Mouse (Mus musculus) G1E (cell line): ENCODE results near the gene Ddx21. TPM values are rescaled to one million over a fixed set of nuclear protein-coding genes. Genes with fewer than 3 reads are reported as not detected.

Source experiments
- ATAC-seq: 2 replicates; pipeline ENCODE4 v1.8.0; 2016; ENCODE audit warnings: mild to moderate bottlenecking; ENCODE audit not compliant: insufficient number of reproducible peaks, poor library complexity, low FRiP score, severe bottlenecking; ENCODE audit errors: extremely low read depth
- DNase-seq: peaks from one replicate; pipeline ENCODE4 v3.0.0; 2012; ENCODE audit warnings: low spot score
- H3K27me3 ChIP-seq: 2 replicates; pipeline ENCODE4 v1.6.1; 2012; ENCODE audit warnings: mild to moderate bottlenecking, low read length, inconsistent platforms; ENCODE audit not compliant: insufficient read depth
- H3K36me3 ChIP-seq: replicated peaks from 2 replicates; pipeline ENCODE3; 2012; ENCODE audit warnings: mild to moderate bottlenecking, inconsistent platforms
- H3K4me1 ChIP-seq: 2 replicates; pipeline ENCODE4 v1.6.1; 2012; ENCODE audit warnings: low read depth, low read length, inconsistent platforms, mixed read lengths; ENCODE audit not compliant: insufficient read depth
- H3K4me3 ChIP-seq: 2 replicates; pipeline ENCODE4 v1.5.1; 2012; ENCODE audit warnings: low read depth, mild to moderate bottlenecking, inconsistent platforms, low read length, moderate library complexity, mixed read lengths
- H3K9me3 ChIP-seq: replicated peaks from 2 replicates; pipeline ENCODE4 v1.6.1; 2012; ENCODE audit warnings: inconsistent platforms
- CTCF ChIP-seq: IDR thresholded peaks from 2 replicates; pipeline ENCODE4 v1.5.1; 2012; ENCODE audit warnings: low read depth, low read length, inconsistent platforms, mixed read lengths
- GATA1 ChIP-seq: IDR thresholded peaks from 2 replicates; pipeline ENCODE4 v1.6.1; 2012; ENCODE audit warnings: borderline replicate concordance, low read length, inconsistent platforms, mixed read lengths
- GATA2 ChIP-seq: IDR thresholded peaks from 2 replicates; pipeline ENCODE4 v1.6.1; 2012; ENCODE audit warnings: low read depth, low read length, inconsistent platforms, borderline replicate concordance
- POLR2AphosphoS5 ChIP-seq: IDR thresholded peaks from 2 replicates; pipeline ENCODE4 v1.6.1; 2012; ENCODE audit warnings: low read depth, low read length, inconsistent platforms; ENCODE audit not compliant: insufficient replicate concordance
- TAL1 ChIP-seq: conservative IDR thresholded peaks from 2 replicates; pipeline ENCODE4 v1.6.1; 2012; ENCODE audit warnings: low read depth, low read length, inconsistent platforms, mixed read lengths
- polyA plus RNA-seq: library from polyadenylated mRNA; stranded (reverse); fragments of >175 nt; gene quantifications from 2 replicates; pipeline ENCODE4 v1.2.3, GENCODE M21; 2012
- total RNA-seq, 2 experiments: library from RNA; stranded (forward) in 1 of 2; stranded (reverse) in 1 of 2; fragments of 200-1000 nt in 1 of 2; fragments of >200 nt in 1 of 2; fragmentation: Nextera tagmentation in 1 of 2; gene quantifications; 2 replicates each; pipeline ENCODE4 v1.2.3; 2014 to 2017

Ddx21 gene
- total and polyA plus RNA-seq, 3 experiments: 68.0 to 81.1 (median 77.7) TPM

- Histone ChIP-seq H3K4me3 (no peak overlapping the region), H3K27me3 (no peaks in the 10 kb centered on the region), H3K9me3 (no peaks in the 10 kb centered on the region), H3K4me1 (peaks cover 17% of the 10 kb centered on the region), H3K36me3 (peaks cover 45% of the 10 kb centered on the region)
- DNase-seq (no peak), ATAC-seq (no peak)
- TF ChIP-seq TAL1 (no peak), CTCF (no peak), GATA2 (no peak), POLR2AphosphoS5 (no peak)
These were observed 27.1 kb downstream of the Ddx21 start for GRCm38 (mm10) chr10:62575001-62575400.

GRCm38 (mm10) chr10:62570126-62570871 is 31.8 kb downstream of the Ddx21 start:
- no peak for DNase-seq
- Histone ChIP-seq H3K4me1 (peaks cover 29% of the 10 kb centered on the region), H3K9me3 (no peaks in the 10 kb centered on the region), H3K36me3 (peaks cover 62% of the 10 kb centered on the region), H3K27me3 (no peaks in the 10 kb centered on the region), H3K4me3 (no peak overlapping the region)
- no peak; the same call in 1 of the 2 replicates for ATAC-seq
- TF ChIP-seq CTCF (no peak), GATA1 (no peak), POLR2AphosphoS5 (no peak), GATA2 (no peak), TAL1 (no peak)

GRCm38 (mm10) chr10:62568861-62569260 is 33.2 kb downstream of the Ddx21 start:
- Histone ChIP-seq H3K36me3 (peaks cover 59% of the 10 kb centered on the region), H3K4me1 (peaks cover 22% of the 10 kb centered on the region), H3K27me3 (no peaks in the 10 kb centered on the region), H3K9me3 (no peaks in the 10 kb centered on the region), H3K4me3 (no peak overlapping the region)
- DNase-seq (no peak), ATAC-seq (peak; percentile 45)
- TF ChIP-seq POLR2AphosphoS5 (no peak), CTCF (no peak), GATA2 (no peak), TAL1 (no peak), GATA1 (no peak)

GRCm38 (mm10) chr10:62557736-62558135 is 44.3 kb downstream of the Ddx21 start:
- no peaks in the 10 kb centered on the region for H3K9me3 ChIP-seq
- peaks cover 22% of the 10 kb centered on the region for H3K4me1 ChIP-seq
- no peak for DNase-seq
- peaks cover 67% of the 10 kb centered on the region for H3K36me3 ChIP-seq
- no peak for ATAC-seq
- no peak overlapping the region for H3K4me3 ChIP-seq
- TF ChIP-seq GATA1 (no peak), CTCF (peak; percentile 25; the same call in 1 of the 2 replicates)
- no peaks in the 10 kb centered on the region for H3K27me3 ChIP-seq

- H3K4me1 ChIP-seq: peaks cover 22% of the 10 kb centered on the region
- peaks cover 55% of the 10 kb centered on the region for H3K36me3 ChIP-seq
- ATAC-seq: no peak
- no peak overlapping the region for H3K4me3 ChIP-seq
- no peaks in the 10 kb centered on the region for H3K9me3 ChIP-seq
- DNase-seq: no peak
- no peak for TF ChIP-seq GATA2
- TF ChIP-seq CTCF: no peak
- TF ChIP-seq POLR2AphosphoS5: no peak
- no peak for TF ChIP-seq GATA1
- no peak for TF ChIP-seq TAL1
- no peaks in the 10 kb centered on the region for H3K27me3 ChIP-seq
These were observed 45.6 kb downstream of the Ddx21 start for GRCm38 (mm10) chr10:62556558-62556901.

- no peaks in the 10 kb centered on the region for H3K9me3 ChIP-seq
- DNase-seq (no peak), ATAC-seq (no peak)
- peaks cover 51% of the 10 kb centered on the region for H3K36me3 ChIP-seq
- no peaks in the 10 kb centered on the region for H3K27me3 ChIP-seq
- no peak for TF ChIP-seq GATA2
- no peak for TF ChIP-seq GATA1
- H3K4me3 ChIP-seq: no peak overlapping the region
- H3K4me1 ChIP-seq: peaks cover 22% of the 10 kb centered on the region
These were observed 46.1 kb downstream of the Ddx21 start for GRCm38 (mm10) chr10:62555705-62556557.
